Mouse (Mus musculus): ENCODE measurements around the gene Spopl. TPM values are rescaled to one million over a fixed set of nuclear protein-coding genes. Genes with fewer than 3 reads are reported as not detected.

Spopl gene
- total RNA-seq (2023), result 10 to 100 TPM; 38.7 to 49.2 TPM

DNA sequence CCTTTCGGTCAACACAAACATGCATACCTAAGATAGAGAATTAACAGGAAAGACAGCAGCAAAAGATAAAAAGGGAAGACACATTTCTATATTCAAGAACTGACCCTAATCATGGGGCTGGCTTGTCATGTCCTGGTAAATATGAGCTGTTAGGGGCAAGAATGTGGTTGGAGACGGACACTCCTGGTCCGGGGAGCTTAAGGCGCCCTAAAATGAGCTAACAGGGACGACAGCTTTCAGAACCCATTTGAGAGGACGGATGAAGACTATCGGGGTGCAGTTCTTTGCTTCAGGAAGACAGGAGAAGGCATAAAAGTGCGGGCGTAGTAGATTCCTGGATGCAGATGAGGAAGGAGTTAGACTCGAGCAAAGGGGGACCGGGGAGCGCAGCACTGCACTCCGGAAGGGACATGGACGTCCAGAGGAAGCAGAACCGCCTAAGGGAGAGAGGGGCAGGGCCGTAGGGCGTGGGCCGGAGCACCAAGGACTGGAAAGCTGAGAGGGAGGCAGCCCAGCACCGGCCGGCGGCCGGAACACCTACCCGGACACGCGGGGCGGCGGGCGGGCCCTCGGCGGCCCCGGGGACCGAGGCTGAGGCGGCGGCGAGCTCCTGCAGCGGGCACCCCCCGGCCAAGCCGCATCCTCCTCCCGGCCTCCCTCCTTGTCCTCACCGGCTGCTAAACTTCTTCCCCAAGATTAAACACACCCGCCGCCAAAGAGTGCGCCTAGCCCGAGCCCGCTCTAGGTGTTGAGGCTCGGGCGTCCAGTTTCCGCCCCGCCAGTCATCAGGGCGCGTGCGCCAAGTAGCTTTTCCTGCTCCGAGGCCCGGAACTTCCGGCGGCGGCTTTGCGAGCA lies at the start of gene Spopl:
TSS of gene Spopl (minus strand) at position 805 of the 855 bp plus-strand sequence.

